Mouse (Mus musculus): ENCODE data around the gene Vps4a. TPM values are rescaled to one million over a fixed set of nuclear protein-coding genes. Genes with fewer than 3 reads are reported as not detected.

Vps4a gene
- total RNA-seq, 2 experiments from 2014 or later, result 48.1 to 50.4 TPM

- peak; percentile 85 for DNase-seq
These were observed 17.3 kb downstream of the Vps4a start, which contains the start of gene Pdf for GRCm38 (mm10) chr8:107048061-107048941. TSS of gene Pdf (minus strand) at chr8:107048614.

GRCm38 (mm10) chr8:107049480-107049879 lies 18.5 kb downstream of the Vps4a start:
- DNase-seq, result no peak

- DNase-seq, result no peak
These were observed 21.0 kb downstream of the Vps4a start for GRCm38 (mm10) chr8:107052046-107052445.

- DNase-seq, result peak; percentile 90
These were observed 25.3 kb downstream of the Vps4a start, which contains the start of the genes Cog8 and Nip7 for GRCm38 (mm10) chr8:107056076-107056972. TSS of gene Cog8 (minus strand) at chr8:107056689. TSS of gene Nip7 (plus strand) at chr8:107056877.

- DNase-seq, result no peak
These were observed 25.9 kb downstream of the Vps4a start for GRCm38 (mm10) chr8:107056973-107057369.

GRCm38 (mm10) chr8:107062613-107063012 lies 31.6 kb downstream of the Vps4a start:
- DNase-seq, result no peak

GRCm38 (mm10) chr8:107065511-107066496 lies 34.8 kb downstream of the Vps4a start, which contains the start of gene Tmed6:
TSS of gene Tmed6 (minus strand) at chr8:107065644.
- DNase-seq, result no peak

- no peak for DNase-seq
These were observed 42.7 kb downstream of the Vps4a start for GRCm38 (mm10) chr8:107073706-107074105.

- no peak for DNase-seq
These were observed 43.1 kb downstream of the Vps4a start for GRCm38 (mm10) chr8:107074128-107074527.

GRCm38 (mm10) chr8:107076239-107076888 lies 45.3 kb downstream of the Vps4a start:
- DNase-seq, result no peak

GRCm38 (mm10) chr8:107085358-107085757 lies 54.3 kb downstream of the Vps4a start:
- DNase-seq, result no peak

- no peak for DNase-seq
These were observed 55.0 kb downstream of the Vps4a start for GRCm38 (mm10) chr8:107086018-107086417.

- DNase-seq, result no peak
These were observed 57.6 kb downstream of the Vps4a start for GRCm38 (mm10) chr8:107088526-107089063.

GRCm38 (mm10) chr8:107090531-107090930 lies 59.5 kb downstream of the Vps4a start:
- DNase-seq, result no peak

Other genes with a start within 250 kb of the Vps4a start
- gene Has3, start 161.0 kb upstream of the Vps4a start, total RNA-seq (2021), result 1 to 10 TPM; 2.1 to 3.4 TPM
- 10 to 100 TPM; 18.1 to 21.7 TPM for gene Utp4, start 137.6 kb upstream of the Vps4a start, total RNA-seq (2021)
- gene Sntb2, start 95.5 kb upstream of the Vps4a start, total RNA-seq (2021), result 10 to 100 TPM; 18.5 to 22.0 TPM
- 10 to 100 TPM; 29.0 to 35.5 TPM for gene Pdf, start 17.4 kb downstream of the Vps4a start, total RNA-seq (2021)
- 10 to 100 TPM; 15.8 to 17.4 TPM for gene Cog8, start 25.5 kb downstream of the Vps4a start, total RNA-seq (2021)
- gene Nip7, start 25.7 kb downstream of the Vps4a start, total RNA-seq (2021), result 10 to 100 TPM; 34.1 TPM
- not detected for gene Tmed6, start 34.4 kb downstream of the Vps4a start, total RNA-seq (2021)
- 10 to 100 TPM; 15.0 to 22.1 TPM for gene Terf2, start 65.3 kb downstream of the Vps4a start, total RNA-seq (2021)
- gene Cyb5b, start 119.4 kb downstream of the Vps4a start, total RNA-seq (2021), result 10 to 100 TPM; 29.4 to 32.5 TPM

Measured in gastrocnemius, postnatal 10 days (tissue).